Mouse (Mus musculus): ENCODE data around the gene Cxcr5. TPM values are rescaled to one million over a fixed set of nuclear protein-coding genes. Genes with fewer than 3 reads are reported as not detected.

Gene Cxcr5
- polyA plus RNA-seq, 1 experiment = not detected

DNA sequence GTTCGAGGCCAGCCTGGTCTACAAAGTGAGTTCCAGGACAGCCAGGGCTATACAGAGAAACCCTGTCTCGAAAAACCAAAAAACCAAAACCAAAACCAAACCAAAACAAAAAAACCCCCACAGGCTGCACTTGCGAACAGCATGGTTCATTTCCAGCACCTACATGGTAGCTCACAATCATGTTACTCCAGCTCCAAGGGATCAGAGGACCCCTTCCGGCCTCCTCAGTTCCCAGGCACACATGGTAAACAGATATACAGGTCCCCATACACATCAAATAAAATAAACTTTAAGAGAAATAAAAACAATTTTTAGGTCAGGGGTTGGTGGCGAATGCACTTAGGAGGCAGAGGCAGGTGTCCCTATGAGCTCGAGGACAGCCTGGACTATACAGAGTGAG is 41.1 kb upstream of the Cxcr5 start:
- H3K4me3 ChIP-seq (replicated peaks) = peak overlapping the region; percentile 100
- no peaks in the 10 kb centered on the region for H3K9me3 ChIP-seq (ENCODE audit: control insufficient read depth, low read length)
- H3K27me3 ChIP-seq (ENCODE audit: control insufficient read depth) = peaks cover 16% of the 10 kb centered on the region
- no peak for TF ChIP-seq GATA1 (IDR thresholded peaks at IDR 0.05; ENCODE audit: low read length)
- no peak for TF ChIP-seq TAL1 (IDR thresholded peaks at IDR 0.05; ENCODE audit: low read length)
- peaks cover 31% of the 10 kb centered on the region for H3K4me1 ChIP-seq (ENCODE audit: control insufficient read depth)
- peaks cover 9% of the 10 kb centered on the region for H3K36me3 ChIP-seq (ENCODE audit: control insufficient read depth)

DNA sequence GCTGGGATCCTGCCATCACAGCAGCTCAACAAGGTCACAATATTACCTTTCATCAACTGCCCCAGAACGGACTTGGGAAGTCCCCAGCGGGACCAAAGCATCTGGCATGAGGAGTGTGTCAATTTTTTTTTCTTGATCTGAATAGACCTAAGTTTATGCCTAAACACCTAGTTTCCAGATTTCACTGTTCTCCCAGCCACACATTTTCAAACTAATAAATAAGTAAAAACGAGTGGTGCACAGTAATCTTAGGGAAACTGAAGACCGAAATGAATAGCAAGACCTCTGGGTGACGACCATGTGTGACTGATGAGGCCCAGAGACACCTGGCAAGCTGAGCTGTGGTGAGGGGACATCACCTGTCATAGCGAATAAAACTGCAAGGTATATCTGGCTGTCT is 39.1 kb upstream of the Cxcr5 start:
- Histone ChIP-seq H3K36me3 (ENCODE audit: control insufficient read depth) (no peaks in the 10 kb centered on the region; the same call in 1 of the 2 replicates), H3K4me1 (ENCODE audit: control insufficient read depth) (peaks cover 14% of the 10 kb centered on the region), H3K9me3 (ENCODE audit: control insufficient read depth, low read length) (no peaks in the 10 kb centered on the region), H3K4me3 (replicated peaks) (no peak overlapping the region), H3K27me3 (ENCODE audit: control insufficient read depth) (peaks cover 23% of the 10 kb centered on the region)
- no peak for TF ChIP-seq TAL1 (IDR thresholded peaks at IDR 0.05; ENCODE audit: low read length)
- no peak for TF ChIP-seq GATA1 (IDR thresholded peaks at IDR 0.05; ENCODE audit: low read length)

DNA sequence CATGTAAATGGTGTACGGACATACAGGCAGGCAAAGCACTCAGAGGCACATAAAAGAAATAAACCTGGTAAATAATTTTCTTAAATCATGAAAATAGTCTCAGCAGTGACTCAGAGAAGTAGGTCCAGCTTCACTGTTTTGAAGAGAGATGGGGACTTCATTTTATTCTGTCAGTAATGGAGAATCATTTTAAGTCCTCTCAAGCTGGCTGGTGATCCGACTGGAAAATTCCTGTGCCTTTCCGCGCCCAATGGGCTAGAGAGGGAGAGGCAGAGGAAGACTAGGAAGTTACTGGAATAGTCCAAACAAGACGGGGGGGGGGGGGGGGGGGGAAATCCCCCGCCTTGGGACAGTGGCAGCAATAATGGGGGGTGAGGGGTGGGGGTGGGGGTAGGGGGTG is 37.9 kb upstream of the Cxcr5 start:
- Histone ChIP-seq H3K4me1 (ENCODE audit: control insufficient read depth) (peaks cover 14% of the 10 kb centered on the region), H3K27me3 (ENCODE audit: control insufficient read depth) (peaks cover 23% of the 10 kb centered on the region), H3K4me3 (replicated peaks) (no peak overlapping the region), H3K36me3 (ENCODE audit: control insufficient read depth) (no peaks in the 10 kb centered on the region; the same call in 1 of the 2 replicates), H3K9me3 (ENCODE audit: control insufficient read depth, low read length) (no peaks in the 10 kb centered on the region)
- TF ChIP-seq TAL1 (IDR thresholded peaks at IDR 0.05; ENCODE audit: low read length) (no peak), GATA1 (IDR thresholded peaks at IDR 0.05; ENCODE audit: low read length) (no peak)

DNA sequence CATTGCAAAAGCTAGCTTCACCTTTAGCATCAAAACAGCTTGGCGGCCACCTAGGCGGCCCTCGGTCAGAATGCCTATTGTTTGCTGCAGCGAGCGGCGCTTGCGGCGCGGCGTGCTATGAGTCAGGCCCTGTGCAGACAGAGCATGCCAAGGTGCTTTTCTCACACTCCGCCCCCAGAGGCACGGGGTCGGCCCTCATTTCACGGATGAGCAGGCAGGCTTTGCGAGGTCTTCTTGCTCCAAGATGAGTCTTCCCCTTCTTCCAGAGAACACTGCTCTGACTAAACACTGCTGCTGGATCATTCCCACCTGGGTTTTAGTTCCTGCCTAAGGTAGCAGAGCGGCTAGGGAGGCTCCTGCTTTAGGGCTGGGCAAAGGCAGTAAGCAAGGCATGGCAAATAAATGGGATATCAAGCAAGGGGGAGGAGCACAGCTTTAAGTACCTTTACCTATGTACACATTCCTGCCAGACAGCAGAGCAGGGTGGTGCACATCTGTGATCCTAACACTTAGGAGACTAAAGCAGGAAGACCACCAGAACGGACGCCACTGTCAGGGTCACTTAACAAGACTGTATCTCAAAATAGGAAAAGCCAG is 37.3 kb upstream of the Cxcr5 start:
- H3K9me3 ChIP-seq (ENCODE audit: control insufficient read depth, low read length) = no peaks in the 10 kb centered on the region
- H3K4me3 ChIP-seq (replicated peaks) = no peak overlapping the region
- H3K4me1 ChIP-seq (ENCODE audit: control insufficient read depth) = peaks cover 14% of the 10 kb centered on the region
- no peaks in the 10 kb centered on the region; the same call in 1 of the 2 replicates for H3K36me3 ChIP-seq (ENCODE audit: control insufficient read depth)
- peaks cover 23% of the 10 kb centered on the region for H3K27me3 ChIP-seq (ENCODE audit: control insufficient read depth)
- no peak for TF ChIP-seq TAL1 (IDR thresholded peaks at IDR 0.05; ENCODE audit: low read length)
- TF ChIP-seq GATA1 (IDR thresholded peaks at IDR 0.05; ENCODE audit: low read length) = no peak

DNA sequence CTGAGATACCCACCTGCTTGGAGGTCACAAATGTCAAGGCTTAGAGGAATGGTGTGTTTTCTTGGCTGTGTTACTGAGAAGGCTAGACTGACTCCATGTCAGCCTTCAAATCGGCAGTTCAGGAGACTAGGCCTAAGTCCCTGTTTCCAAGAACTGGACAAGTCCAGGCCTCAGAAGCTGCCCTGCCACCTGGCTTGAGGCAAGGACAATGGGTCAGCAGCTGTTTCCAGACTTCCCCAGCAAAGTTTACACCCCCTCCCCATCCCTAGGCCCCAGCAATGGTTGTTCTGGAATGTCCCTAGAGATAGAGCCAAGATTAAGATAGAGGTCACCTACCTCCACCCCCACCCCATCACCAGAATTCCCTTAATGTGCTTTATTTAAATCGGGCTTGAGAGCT is 36.1 kb upstream of the Cxcr5 start:
- Histone ChIP-seq H3K27me3 (ENCODE audit: control insufficient read depth) (peaks cover 23% of the 10 kb centered on the region), H3K9me3 (ENCODE audit: control insufficient read depth, low read length) (no peaks in the 10 kb centered on the region), H3K36me3 (ENCODE audit: control insufficient read depth) (no peaks in the 10 kb centered on the region; the same call in 1 of the 2 replicates), H3K4me1 (ENCODE audit: control insufficient read depth) (peaks cover 6% of the 10 kb centered on the region), H3K4me3 (replicated peaks) (no peak overlapping the region)
- TF ChIP-seq GATA1 (IDR thresholded peaks at IDR 0.05; ENCODE audit: low read length) = no peak
- no peak for TF ChIP-seq TAL1 (IDR thresholded peaks at IDR 0.05; ENCODE audit: low read length)

DNA sequence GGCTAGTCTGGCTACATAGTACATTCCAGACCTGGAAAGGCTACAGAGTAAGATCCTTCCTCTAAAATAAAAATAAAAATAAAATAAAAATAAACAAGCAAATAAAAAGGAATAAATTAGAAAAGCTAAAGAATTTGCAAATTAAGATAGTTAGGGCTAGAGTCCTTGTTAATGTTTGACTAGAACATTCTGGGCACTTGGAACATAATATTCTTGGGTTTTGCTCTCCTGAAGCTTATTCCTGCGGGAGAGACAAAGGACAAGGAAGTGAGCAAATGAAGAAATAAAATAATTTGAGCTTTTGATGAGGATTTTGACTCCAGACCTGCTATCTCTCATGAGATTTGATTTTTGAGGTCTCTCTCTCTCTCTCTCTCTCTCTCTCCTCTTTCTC is 33.9 kb upstream of the Cxcr5 start:
- Histone ChIP-seq H3K27me3 (ENCODE audit: control insufficient read depth) (peaks cover 23% of the 10 kb centered on the region), H3K4me1 (ENCODE audit: control insufficient read depth) (peaks cover 14% of the 10 kb centered on the region), H3K9me3 (ENCODE audit: control insufficient read depth, low read length) (no peaks in the 10 kb centered on the region), H3K4me3 (replicated peaks) (no peak overlapping the region), H3K36me3 (ENCODE audit: control insufficient read depth) (no peaks in the 10 kb centered on the region)
- TF ChIP-seq GATA1 (IDR thresholded peaks at IDR 0.05; ENCODE audit: low read length) (no peak), TAL1 (IDR thresholded peaks at IDR 0.05; ENCODE audit: low read length) (no peak)

DNA sequence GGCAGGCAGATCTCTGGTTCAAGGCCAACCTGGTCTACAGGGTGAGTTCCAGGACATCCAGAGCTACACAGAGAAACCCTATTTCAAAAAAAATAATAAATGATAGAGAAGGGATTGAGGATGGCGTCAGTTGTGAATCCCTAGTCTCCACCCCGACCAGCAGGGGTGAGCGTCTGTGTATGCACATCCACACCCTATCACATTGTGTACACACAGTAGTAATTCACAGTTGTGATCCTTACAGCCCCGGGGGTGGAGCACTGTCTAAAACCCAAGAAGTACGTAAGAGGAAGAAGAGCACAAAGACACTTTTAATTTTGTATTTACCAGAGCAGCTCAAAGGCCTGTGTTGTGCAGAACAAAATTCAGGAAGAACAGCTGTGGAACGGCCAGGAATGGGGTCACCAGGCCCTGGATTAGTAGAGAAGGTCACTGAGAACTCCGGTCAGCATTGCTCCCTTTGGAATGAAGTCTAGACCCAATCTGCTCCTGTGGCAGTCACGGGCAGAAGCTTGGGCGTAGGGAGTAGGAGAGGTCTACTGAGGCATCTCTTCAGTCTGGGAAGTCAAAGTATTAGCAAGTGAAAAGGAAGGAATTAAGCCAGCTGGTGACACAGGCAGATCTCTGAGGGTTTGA is 33.3 kb upstream of the Cxcr5 start:
- Histone ChIP-seq H3K27me3 (ENCODE audit: control insufficient read depth) (peaks cover 23% of the 10 kb centered on the region), H3K36me3 (ENCODE audit: control insufficient read depth) (no peaks in the 10 kb centered on the region), H3K4me1 (ENCODE audit: control insufficient read depth) (peaks cover 14% of the 10 kb centered on the region), H3K9me3 (ENCODE audit: control insufficient read depth, low read length) (no peaks in the 10 kb centered on the region), H3K4me3 (replicated peaks) (no peak overlapping the region)
- no peak for TF ChIP-seq GATA1 (IDR thresholded peaks at IDR 0.05; ENCODE audit: low read length)
- TF ChIP-seq TAL1 (IDR thresholded peaks at IDR 0.05; ENCODE audit: low read length) = no peak

DNA sequence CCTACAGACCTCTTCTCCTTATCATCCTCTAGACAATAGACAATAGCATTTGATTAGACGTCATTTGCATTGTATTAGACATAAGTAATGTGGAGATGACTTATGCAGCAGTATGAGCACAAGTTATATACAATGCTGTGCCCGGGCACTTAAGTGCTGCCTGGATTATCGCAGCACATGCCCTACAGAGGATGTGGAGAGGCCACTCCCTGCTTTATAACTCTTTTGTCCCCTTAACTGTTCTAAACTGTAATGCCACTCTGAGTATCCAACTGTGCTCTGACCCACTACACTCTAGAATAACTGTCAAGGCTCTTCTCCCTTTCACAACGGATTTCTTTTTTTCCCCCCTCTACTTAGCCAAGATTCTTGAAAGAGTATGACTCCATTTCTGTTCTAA is 32.2 kb upstream of the Cxcr5 start:
- H3K9me3 ChIP-seq (ENCODE audit: control insufficient read depth, low read length) = no peaks in the 10 kb centered on the region
- H3K36me3 ChIP-seq (ENCODE audit: control insufficient read depth) = no peaks in the 10 kb centered on the region
- TF ChIP-seq GATA1 (IDR thresholded peaks at IDR 0.05; ENCODE audit: low read length) (no peak), TAL1 (IDR thresholded peaks at IDR 0.05; ENCODE audit: low read length) (no peak)
- no peak overlapping the region for H3K4me3 ChIP-seq (replicated peaks)
- peaks cover 13% of the 10 kb centered on the region for H3K4me1 ChIP-seq (ENCODE audit: control insufficient read depth)
- H3K27me3 ChIP-seq (ENCODE audit: control insufficient read depth) = peaks cover 16% of the 10 kb centered on the region

DNA sequence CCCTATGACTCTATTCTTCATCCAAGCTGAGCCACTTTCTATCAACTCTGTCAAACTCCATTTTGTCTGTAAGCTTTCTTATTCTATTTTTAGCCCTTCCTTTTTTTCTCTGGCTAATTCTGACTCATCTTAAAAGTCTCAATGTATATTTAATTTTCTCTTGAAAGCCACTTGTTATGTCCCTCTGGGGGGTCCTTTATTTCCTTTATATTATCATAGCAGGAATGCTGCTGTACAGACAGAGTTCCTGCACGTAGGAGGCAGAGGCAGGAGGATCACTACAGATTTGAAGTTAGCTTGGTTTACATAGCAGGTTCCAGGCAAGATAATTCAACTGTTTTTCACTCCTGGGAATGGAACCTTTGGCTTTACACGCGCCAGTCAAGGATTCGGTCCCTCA is 31.5 kb upstream of the Cxcr5 start:
- peaks cover 9% of the 10 kb centered on the region for H3K27me3 ChIP-seq (ENCODE audit: control insufficient read depth)
- no peaks in the 10 kb centered on the region for H3K9me3 ChIP-seq (ENCODE audit: control insufficient read depth, low read length)
- no peak overlapping the region for H3K4me3 ChIP-seq (replicated peaks)
- peaks cover 20% of the 10 kb centered on the region for H3K4me1 ChIP-seq (ENCODE audit: control insufficient read depth)
- no peak for TF ChIP-seq TAL1 (IDR thresholded peaks at IDR 0.05; ENCODE audit: low read length)
- TF ChIP-seq GATA1 (IDR thresholded peaks at IDR 0.05; ENCODE audit: low read length) = no peak
- H3K36me3 ChIP-seq (ENCODE audit: control insufficient read depth) = no peaks in the 10 kb centered on the region
